Mouse (Mus musculus): ENCODE measurements at regions not wholly inside any gene's neighbourhood (a gene's known extent, or its start where the extent isn't known, plus 50 kb on each side); places are given as distances from the start of the nearest gene placed in this dataset.

GRCm38 (mm10) chr3:113811790-113812189 lies 181.8 kb upstream of the Rnpc3 start:
- DNase-seq = no peak

DNA sequence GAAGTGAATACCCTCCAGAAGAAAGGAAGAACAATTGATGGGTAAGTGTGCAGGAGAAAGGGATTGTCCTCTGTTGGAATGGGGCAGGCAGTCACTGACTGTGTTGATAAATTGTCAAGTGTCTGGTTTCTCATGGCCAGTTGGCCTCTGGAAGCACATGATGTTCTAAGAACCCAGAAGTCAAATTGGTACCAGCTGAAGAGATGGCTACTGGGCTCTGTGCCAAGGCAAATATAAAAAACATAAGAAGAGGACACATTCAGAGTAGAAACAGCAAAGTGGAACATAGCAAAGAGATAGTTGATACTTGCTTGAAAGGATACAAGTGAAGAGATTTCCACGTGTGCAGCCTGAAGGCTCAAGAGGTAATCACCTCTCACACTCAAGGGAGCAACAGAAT lies 170.9 kb upstream of the Col11a1 start:
- DNase-seq = no peak

GRCm38 (mm10) chr3:113860005-113860404 lies 170.3 kb upstream of the Col11a1 start:
- no peak for DNase-seq

- no peak for DNase-seq
Observed at GRCm38 (mm10) chr3:113860426-113860825, 169.9 kb upstream of the Col11a1 start.

- no peak for DNase-seq
Observed at GRCm38 (mm10) chr3:113873226-113873625, 157.1 kb upstream of the Col11a1 start.

DNA sequence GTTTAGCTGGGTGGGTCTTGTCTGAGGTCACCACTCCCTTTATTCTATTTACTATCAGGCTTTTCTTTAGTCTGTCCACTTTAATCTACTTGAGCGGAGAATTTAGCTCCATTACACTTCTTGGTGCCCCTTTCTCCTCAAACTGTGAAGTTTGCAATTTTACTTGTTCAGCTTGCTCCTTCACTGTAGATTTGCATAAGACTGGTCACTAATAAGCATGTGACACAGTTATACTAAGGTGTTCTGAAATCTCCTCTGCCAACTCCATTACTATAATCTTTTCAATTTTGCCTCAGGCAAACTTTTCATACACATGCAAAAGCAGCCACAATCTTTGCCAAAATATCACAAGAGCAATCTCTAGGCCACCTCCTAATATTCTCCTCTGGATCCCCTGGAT lies 125.2 kb upstream of the Col11a1 start:
- no peak for DNase-seq

- DNase-seq = peak; percentile 2
Observed at GRCm38 (mm10) chr3:113919350-113920179, 110.8 kb upstream of the Col11a1 start.

GRCm38 (mm10) chr3:113931553-113931952 lies 98.8 kb upstream of the Col11a1 start:
- DNase-seq = no peak

DNA sequence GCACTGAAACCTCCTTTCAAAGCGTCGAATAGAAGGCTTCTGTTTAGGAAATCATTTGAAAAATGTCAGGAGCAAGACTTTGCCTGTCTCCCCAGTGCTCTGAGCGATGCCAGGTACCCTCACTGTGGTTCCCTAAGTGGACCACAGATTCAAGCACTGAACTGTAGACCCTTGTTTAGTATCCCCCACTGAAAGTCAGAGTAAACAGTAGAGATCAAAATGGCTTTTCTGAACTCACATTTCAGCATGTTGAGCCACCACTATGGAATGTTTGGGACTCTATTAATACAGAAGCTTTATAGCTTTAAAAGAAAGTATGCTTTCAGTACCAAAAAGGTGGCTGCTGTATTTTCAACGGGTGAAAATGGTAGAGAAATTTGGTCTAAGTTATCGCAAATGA lies 79.8 kb upstream of the Col11a1 start:
- no peak for DNase-seq

GRCm38 (mm10) chr3:113952468-113952867 lies 77.9 kb upstream of the Col11a1 start:
- no peak for DNase-seq

DNA sequence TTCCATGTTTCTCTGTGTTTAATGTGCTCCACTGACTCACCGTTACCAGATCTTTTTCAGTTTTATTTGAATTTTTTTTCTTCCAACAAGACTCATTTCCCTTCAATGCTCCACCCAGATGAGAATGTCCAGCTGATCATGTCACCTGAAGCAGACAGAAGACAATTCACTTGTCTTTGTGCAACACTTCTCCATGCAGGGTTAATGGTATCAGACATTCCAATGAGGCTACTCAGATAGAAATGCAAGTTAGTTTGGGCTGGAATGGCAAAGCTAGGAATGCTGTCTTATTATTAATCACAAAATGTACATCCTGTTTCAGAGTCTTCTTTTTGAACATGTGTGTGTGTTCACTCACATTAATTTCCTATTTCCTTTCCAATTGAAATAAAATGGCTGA lies 77.2 kb upstream of the Col11a1 start:
- no peak for DNase-seq

GRCm38 (mm10) chr3:113954486-113954885 lies 75.9 kb upstream of the Col11a1 start:
- DNase-seq = no peak

- no peak for DNase-seq
Observed at GRCm38 (mm10) chr3:113960080-113960479, 70.3 kb upstream of the Col11a1 start.

Measured in right cerebral cortex, adult 18-20 months (tissue).